Mouse (Mus musculus) MEL (cell line): ENCODE data around the gene Syn1. TPM values are rescaled to one million over a fixed set of nuclear protein-coding genes. Genes with fewer than 3 reads are reported as not detected.
A peak's percentile ranks its signal among the peaks of the same experiment; 100 is the strongest.

Experiments used
- DNase-seq: peaks from one replicate; pipeline ENCODE4 v3.0.0; 2011; ENCODE audit warnings: low read depth, low spot score
- H3K27ac ChIP-seq: 2 replicates; pipeline ENCODE4 v1.5.1; 2012; ENCODE audit warnings: low read depth, mild to moderate bottlenecking, control low read depth, low read length, moderate library complexity; ENCODE audit not compliant: control insufficient read depth
- H3K27me3 ChIP-seq, 2 experiments: fragments of 150-350 bp in 1 of 2; sonication (generic) in 1 of 2; 2 replicates each; pipeline ENCODE4 v1.6.1; 2012; ENCODE audit warnings: low read length in 2 of 2, mild to moderate bottlenecking in 2 of 2, improper control_type of control experiment in 1 of 2, moderate library complexity in 1 of 2; ENCODE audit not compliant: insufficient read depth in 2 of 2, control insufficient read depth in 1 of 2
- H3K36me3 ChIP-seq, 2 experiments: 2 replicates each; pipeline ENCODE4 v1.6.1; 2012 to 2014; ENCODE audit warnings: low read length in 2 of 2, improper control_type of control experiment in 1 of 2, inconsistent platforms in 1 of 2, mild to moderate bottlenecking in 1 of 2; ENCODE audit not compliant: insufficient read depth in 2 of 2, control insufficient read depth in 1 of 2
- H3K4me1 ChIP-seq, 2 experiments: fragments of 150-350 bp in 1 of 2; sonication (generic) in 1 of 2; 2 replicates each; pipeline ENCODE4 v1.6.1; 2012; ENCODE audit warnings: low read length in 2 of 2, improper control_type of control experiment in 1 of 2, mild to moderate bottlenecking in 1 of 2; ENCODE audit not compliant: insufficient read depth in 2 of 2, control insufficient read depth in 1 of 2
- H3K4me3 ChIP-seq, 2 experiments: fragments of 150-350 bp in 1 of 2; sonication (generic) in 1 of 2; 2 replicates each; pipeline ENCODE4 v1.5.1; 2012; ENCODE audit warnings: low read depth in 2 of 2, low read length in 2 of 2, mild to moderate bottlenecking in 2 of 2, moderate library complexity in 2 of 2, control low read depth in 1 of 2, improper control_type of control experiment in 1 of 2; ENCODE audit not compliant: control insufficient read depth in 1 of 2, insufficient read depth in 1 of 2
- H3K79me2 ChIP-seq: 2 replicates; pipeline ENCODE4 v1.6.1; 2012; ENCODE audit warnings: mild to moderate bottlenecking, low read length, moderate library complexity; ENCODE audit not compliant: control insufficient read depth, poor library complexity, insufficient read depth
- H3K9ac ChIP-seq: 2 replicates; pipeline ENCODE4 v1.6.1; 2012; ENCODE audit warnings: low read depth, mild to moderate bottlenecking, control low read depth, low read length, moderate library complexity; ENCODE audit not compliant: control insufficient read depth, poor library complexity, severe bottlenecking
- H3K9me3 ChIP-seq: fragments of 150-350 bp; sonication (generic); replicated peaks from 2 replicates; pipeline ENCODE4 v1.6.1; 2012; ENCODE audit warnings: mild to moderate bottlenecking, low read length, improper control_type of control experiment, moderate library complexity; ENCODE audit not compliant: insufficient read depth
- CHD1 ChIP-seq: IDR thresholded peaks from 2 replicates; pipeline ENCODE4 v1.6.1; 2012; ENCODE audit warnings: low read depth, mild to moderate bottlenecking, inconsistent platforms, low read length, improper control_type of control experiment
- CHD2 ChIP-seq: IDR thresholded peaks from 2 replicates; pipeline ENCODE4 v1.6.1; 2011; ENCODE audit warnings: low read length, improper control_type of control experiment
- CTCF ChIP-seq, 3 experiments: IDR thresholded peaks in 2 of 3; conservative IDR thresholded peaks in 1 of 3; 2 replicates each; pipeline ENCODE4 v1.5.1; 2011 to 2012; ENCODE audit warnings: low read length in 3 of 3, low read depth in 2 of 3, mild to moderate bottlenecking in 2 of 3, improper control_type of control experiment in 1 of 3, inconsistent platforms in 1 of 3, mixed read lengths in 1 of 3, moderate library complexity in 1 of 3; ENCODE audit not compliant: control insufficient read depth in 1 of 3, insufficient read depth in 1 of 3, poor library complexity in 1 of 3, severe bottlenecking in 1 of 3
- E2F4 ChIP-seq: IDR thresholded peaks from 2 replicates; pipeline ENCODE4 v1.6.1; 2011; ENCODE audit warnings: low read depth, low read length, improper control_type of control experiment, borderline replicate concordance
- ELF1 ChIP-seq: IDR thresholded peaks from 2 replicates; pipeline ENCODE4 v1.6.1; 2014; ENCODE audit warnings: low read depth, mild to moderate bottlenecking, inconsistent platforms, low read length, improper control_type of control experiment, moderate library complexity
- EP300 ChIP-seq, 2 experiments: IDR thresholded peaks; 2 replicates each; pipeline ENCODE4 v1.6.1; 2011; ENCODE audit warnings: improper control_type of control experiment in 2 of 2, low read length in 2 of 2, low read depth in 1 of 2, mild to moderate bottlenecking in 1 of 2
- GABPA ChIP-seq: IDR thresholded peaks from 2 replicates; pipeline ENCODE4 v1.6.1; 2012; ENCODE audit warnings: low read depth, mild to moderate bottlenecking, inconsistent platforms, low read length, improper control_type of control experiment, moderate library complexity
- GATA1 ChIP-seq: IDR thresholded peaks from 2 replicates; pipeline ENCODE4 v1.6.1; 2011; ENCODE audit warnings: low read depth, low read length, improper control_type of control experiment
- HCFC1 ChIP-seq: IDR thresholded peaks from 2 replicates; pipeline ENCODE4 v1.6.1; 2012; ENCODE audit warnings: low read depth, mild to moderate bottlenecking, inconsistent platforms, low read length, improper control_type of control experiment, moderate library complexity
- KAT2A ChIP-seq: conservative IDR thresholded peaks from 2 replicates; pipeline ENCODE4 v1.6.1; 2012; ENCODE audit warnings: low read depth, low read length, improper control_type of control experiment, inconsistent platforms
- MAFK ChIP-seq: IDR thresholded peaks from 2 replicates; pipeline ENCODE4 v1.6.1; 2011; ENCODE audit warnings: low read depth, mild to moderate bottlenecking, low read length, improper control_type of control experiment, borderline replicate concordance
- MAX ChIP-seq: IDR thresholded peaks from 2 replicates; pipeline ENCODE4 v1.6.1; 2011; ENCODE audit warnings: low read length, improper control_type of control experiment
- MEF2A ChIP-seq: IDR thresholded peaks from 2 replicates; pipeline ENCODE4 v1.6.1; 2014; ENCODE audit warnings: low read depth, mild to moderate bottlenecking, inconsistent platforms, low read length, improper control_type of control experiment; ENCODE audit not compliant: poor library complexity, insufficient replicate concordance, severe bottlenecking; ENCODE audit errors: extremely low read depth
- MXI1 ChIP-seq: IDR thresholded peaks from 2 replicates; pipeline ENCODE4 v1.6.1; 2011; ENCODE audit warnings: mild to moderate bottlenecking, low read depth, low read length, improper control_type of control experiment
- MYB ChIP-seq: IDR thresholded peaks from 2 replicates; pipeline ENCODE4 v1.6.1; 2011; ENCODE audit warnings: mild to moderate bottlenecking, low read depth, low read length, improper control_type of control experiment
- MYC ChIP-seq: IDR thresholded peaks from 2 replicates; pipeline ENCODE4 v1.6.1; 2011; ENCODE audit warnings: low read depth, mild to moderate bottlenecking, low read length, improper control_type of control experiment, moderate library complexity
- NELFE ChIP-seq: IDR thresholded peaks from 2 replicates; pipeline ENCODE4 v1.6.1; 2011; ENCODE audit warnings: low read depth, low read length, improper control_type of control experiment
- NRF1 ChIP-seq: IDR thresholded peaks from 2 replicates; pipeline ENCODE4 v1.6.1; 2014; ENCODE audit warnings: low read depth, mild to moderate bottlenecking, inconsistent platforms, low read length, improper control_type of control experiment, moderate library complexity; ENCODE audit not compliant: poor library complexity, insufficient read depth, severe bottlenecking
- POLR2A ChIP-seq, 2 experiments: IDR thresholded peaks; 2 replicates each; pipeline ENCODE4 v1.6.1; 2011 to 2012; ENCODE audit warnings: low read length in 2 of 2, mild to moderate bottlenecking in 2 of 2, control low read depth in 1 of 2, improper control_type of control experiment in 1 of 2, low read depth in 1 of 2, moderate library complexity in 1 of 2; ENCODE audit not compliant: control insufficient read depth in 1 of 2, insufficient read depth in 1 of 2, poor library complexity in 1 of 2
- POLR2AphosphoS2 ChIP-seq: IDR thresholded peaks from 2 replicates; pipeline ENCODE4 v1.6.1; 2011; ENCODE audit warnings: low read length, improper control_type of control experiment
- POLR2AphosphoS5 ChIP-seq: IDR thresholded peaks from 2 replicates; pipeline ENCODE4 v1.6.1; 2012; ENCODE audit warnings: low read depth, borderline replicate concordance, mild to moderate bottlenecking, inconsistent platforms, low read length, moderate library complexity, mixed read lengths
- RAD21 ChIP-seq: IDR thresholded peaks from 2 replicates; pipeline ENCODE4 v1.6.1; 2011; ENCODE audit warnings: mild to moderate bottlenecking, low read depth, low read length, improper control_type of control experiment
- SIN3A ChIP-seq: IDR thresholded peaks from 2 replicates; pipeline ENCODE4 v1.6.1; 2012; ENCODE audit warnings: low read length, improper control_type of control experiment, inconsistent platforms
- TAL1 ChIP-seq: IDR thresholded peaks from 2 replicates; pipeline ENCODE4 v1.6.1; 2012; ENCODE audit warnings: mild to moderate bottlenecking, inconsistent platforms, low read length, moderate library complexity, mixed read lengths
- TBP ChIP-seq: IDR thresholded peaks from 2 replicates; pipeline ENCODE4 v1.8.0; 2011; ENCODE audit warnings: low read depth, low read length, improper control_type of control experiment
- TCF12 ChIP-seq: IDR thresholded peaks from 2 replicates; pipeline ENCODE4 v1.6.1; 2014; ENCODE audit warnings: low read depth, mild to moderate bottlenecking, inconsistent platforms, low read length, improper control_type of control experiment, moderate library complexity
- UBTF ChIP-seq: IDR thresholded peaks from 2 replicates; pipeline ENCODE4 v1.6.1; 2012; ENCODE audit warnings: low read depth, mild to moderate bottlenecking, inconsistent platforms, low read length, improper control_type of control experiment, moderate library complexity, borderline replicate concordance; ENCODE audit not compliant: insufficient read depth
- USF1 ChIP-seq: IDR thresholded peaks from 2 replicates; pipeline ENCODE4 v1.6.1; 2014; ENCODE audit warnings: low read depth, mild to moderate bottlenecking, inconsistent platforms, low read length, improper control_type of control experiment, moderate library complexity
- USF2 ChIP-seq, 2 experiments: IDR thresholded peaks; 2 replicates each; pipeline ENCODE4 v1.6.1; 2011 to 2012; ENCODE audit warnings: improper control_type of control experiment in 2 of 2, low read length in 2 of 2, borderline replicate concordance in 1 of 2, inconsistent platforms in 1 of 2, low read depth in 1 of 2, mild to moderate bottlenecking in 1 of 2; ENCODE audit not compliant: insufficient read depth in 1 of 2
- ZC3H11A ChIP-seq: IDR thresholded peaks from 2 replicates; pipeline ENCODE4 v1.6.1; 2012; ENCODE audit warnings: low read depth, mild to moderate bottlenecking, inconsistent platforms, low read length, improper control_type of control experiment
- ZMIZ1 ChIP-seq: IDR thresholded peaks from 2 replicates; pipeline ENCODE4 v1.6.1; 2012; ENCODE audit warnings: low read depth, mild to moderate bottlenecking, inconsistent platforms, low read length, improper control_type of control experiment, moderate library complexity
- polyA plus RNA-seq, 2 experiments: library from polyadenylated mRNA; stranded (reverse) in 1 of 2; unstranded in 1 of 2; fragments of >175 nt in 1 of 2; fragments of >200 nt in 1 of 2; gene quantifications; 2 replicates each; pipeline versions ENCODE4 v1.2.1 to v1.2.4; 2012; ENCODE audit warnings: low replicate concordance in 2 of 2, low read depth in 1 of 2; ENCODE audit not compliant: insufficient read length in 2 of 2, insufficient read depth in 1 of 2, missing spikeins in 1 of 2
- total RNA-seq: library from RNA; depleted of rRNA; stranded (reverse); fragments of 300-350 nt; gene quantifications from 2 replicates; pipeline ENCODE4 v1.2.3, GENCODE M21; 2012

Syn1 gene
- total and polyA plus RNA-seq, 3 experiments: 0.08 to 0.22 TPM; not detected in 1

DNA sequence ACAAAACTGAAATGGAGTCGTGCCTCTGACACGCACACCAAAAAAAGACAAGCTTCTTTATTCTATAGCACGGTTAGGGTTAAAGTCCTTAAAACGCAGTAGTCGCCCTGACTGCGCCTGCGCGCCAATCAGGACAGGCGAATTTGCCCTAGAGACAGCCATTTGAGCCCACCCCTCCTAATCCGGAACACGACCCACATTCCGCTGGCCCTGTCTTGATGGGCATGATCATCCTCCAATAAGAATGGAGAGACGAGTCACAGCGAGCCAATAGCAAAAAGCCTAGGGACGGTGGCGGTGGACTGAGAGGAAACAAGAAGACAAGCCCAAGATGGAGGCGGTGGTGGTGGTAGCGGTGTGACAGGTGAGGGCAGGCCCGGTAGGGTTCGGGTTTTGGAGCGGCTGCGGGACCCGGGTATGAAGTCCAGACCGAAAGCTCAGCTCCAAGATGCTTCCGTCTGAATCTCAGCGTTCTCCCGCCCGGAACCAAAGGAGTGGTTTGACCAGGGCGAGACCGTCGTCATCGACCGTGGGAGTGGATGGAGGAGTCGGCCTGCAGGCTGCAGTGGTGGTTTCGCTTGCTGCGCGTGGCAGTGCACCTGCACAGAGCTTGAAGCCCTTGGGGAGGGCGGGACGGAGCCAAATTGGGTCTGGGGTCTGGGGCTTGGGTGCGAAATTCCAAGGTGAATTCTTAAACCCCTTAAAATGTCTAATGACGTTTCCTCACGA, 72.4 kb downstream of the Syn1 start:
- peaks cover 6 to 18% of the 10 kb centered on the region in 2 experiments; a peak in 3 of 4 replicates for H3K36me3 ChIP-seq
- H3K9ac ChIP-seq: peak overlapping the region; percentile 77
- H3K27ac ChIP-seq: peak overlapping the region; percentile 60
- H3K4me3 ChIP-seq: peak overlapping the region; percentile 70 to 78
- TF ChIP-seq POLR2AphosphoS5 (peak; percentile 10; the same call in 1 of the 2 replicates), MXI1 (peak; percentile 52), ZMIZ1 (peak; percentile 93), CTCF (IDR thresholded peaks at IDR 0.05 in 2 of 3, conservative IDR thresholded peaks at IDR 0.05 in 1 of 3; ENCODE audit: control insufficient read depth in 1 of 3, insufficient read depth in 1 of 3, low read depth in 2 of 3, low read length in 3 of 3, poor library complexity in 1 of 3, severe bottlenecking in 1 of 3) (no peak), USF1 (no peak), NELFE (peak; percentile 93), KAT2A (no peak; the same call in 1 of the 2 replicates), EP300 (IDR thresholded peaks at IDR 0.05; ENCODE audit: low read depth in 1 of 2, low read length in 2 of 2) (no peak), MYC (peak; percentile 48; the same call in 1 of the 2 replicates), MEF2A (no peak), TCF12 (no peak; the same call in none of the 2 replicates), TBP (peak; percentile 47; the same call in 1 of the 2 replicates), GABPA (no peak), ELF1 (peak; percentile 90), ZC3H11A (no peak), NRF1 (peak; percentile 84), RAD21 (no peak), POLR2AphosphoS2 (peak; percentile 82), TAL1 (no peak), E2F4 (no peak), POLR2A (IDR thresholded peaks at IDR 0.05; ENCODE audit: control insufficient read depth in 1 of 2, insufficient read depth in 1 of 2, low read depth in 1 of 2, low read length in 2 of 2, poor library complexity in 1 of 2) (peak; percentile 86 to 95), CHD1 (0 out of 2 replicates have a peak, but pooled peaks have one; percentile 44), UBTF (no peak), MYB (no peak), MAFK (no peak), MAX (peak; percentile 55; the same call in 1 of the 2 replicates), HCFC1 (peak; percentile 85), CHD2 (peak; percentile 87), SIN3A (peak; percentile 82), GATA1 (no peak), USF2 (IDR thresholded peaks at IDR 0.05; ENCODE audit: borderline replicate concordance in 1 of 2, insufficient read depth in 1 of 2, low read depth in 1 of 2, low read length in 2 of 2) (no peak)
- peak; percentile 100 for DNase-seq
- H3K27me3 ChIP-seq: no peaks in the 10 kb centered on the region
- no peaks in the 10 kb centered on the region for H3K9me3 ChIP-seq
- H3K79me2 ChIP-seq: peaks cover 16% of the 10 kb centered on the region
- peaks cover 3 to 14% of the 10 kb centered on the region in 2 experiments; a peak in 3 of 4 replicates for H3K4me1 ChIP-seq
